Mouse (Mus musculus) cerebellum, postnatal 10 days (tissue): ENCODE results near the gene Olfr608.
"Not testable (repeated sequence)": the region's sequence is repeated elsewhere in the genome, so short reads cannot be mapped to it uniquely, and the experiment has no call there.

ENCODE experiments used
- DNase-seq, 2 experiments: peaks; one replicate each; pipeline ENCODE4 v3.0.0; 2021; ENCODE audit warnings: mixed read lengths in 2 of 2

Gene Olfr608

GRCm38 (mm10) chr7:103469577-103469976 lies at the start of gene Olfr608:
Gene Olfr608 (plus strand): TSS chr7:103469877.
- no peak for DNase-seq

GRCm38 (mm10) chr7:103445339-103445738 lies 24.3 kb upstream of the Olfr608 start, which contains the start of gene Olfr605:
Gene Olfr605 (minus strand): TSS chr7:103445439.
- DNase-seq: no peak

GRCm38 (mm10) chr7:103448746-103449145 lies 20.9 kb upstream of the Olfr608 start, which contains the start of gene Olfr606:
Gene Olfr606 (plus strand): TSS chr7:103449046.
- DNase-seq: no peak

- DNase-seq: no peak
Observed at GRCm38 (mm10) chr7:103460590-103460989, 9.1 kb upstream of the Olfr608 start.

GRCm38 (mm10) chr7:103477106-103477505 lies 7.4 kb downstream of the Olfr608 start:
- DNase-seq: not testable (repeated sequence)

- no peak for DNase-seq
Observed at GRCm38 (mm10) chr7:103497962-103498361, 28.3 kb downstream of the Olfr608 start, which contains the start of gene Olfr609. Gene Olfr609 (minus strand): TSS chr7:103498062.

- no peak for DNase-seq
Observed at GRCm38 (mm10) chr7:103512022-103512421, 42.3 kb downstream of the Olfr608 start, which contains the start of gene Olfr610. Gene Olfr610 (minus strand): TSS chr7:103512122.

- DNase-seq: not testable (repeated sequence)
Observed at GRCm38 (mm10) chr7:103520746-103521145, 51.1 kb downstream of the Olfr608 start, which contains the start of gene Olfr611. Gene Olfr611 (minus strand): TSS chr7:103520846.
